Mouse (Mus musculus) hindbrain, embryonic 14.5 days (tissue): ENCODE results near the gene Lclat1. TPM values are rescaled to one million over a fixed set of nuclear protein-coding genes. Genes with fewer than 3 reads are reported as not detected.
"Not testable (repeated sequence)": the region's sequence is repeated elsewhere in the genome, so short reads cannot be mapped to it uniquely, and the experiment has no call there.

ENCODE experiments used
- ATAC-seq: fragments of 200-750 bp; cut with Nextera tagmentation; 2 replicates; pipeline ENCODE4 v1.8.0; 2017; ENCODE audit warnings: moderate number of reproducible peaks, mild to moderate bottlenecking, moderate TSS enrichment, moderate library complexity; ENCODE audit not compliant: low FRiP score
- DNase-seq: peaks from one replicate; pipeline ENCODE4 v3.0.0-alpha.2; 2015; ENCODE audit warnings: low spot score
- H3K27ac ChIP-seq: fragments of 300-500 bp; sonication (generic); 2 replicates; pipeline ENCODE4 v1.5.1; 2014; ENCODE audit warnings: mild to moderate bottlenecking, moderate library complexity
- H3K27me3 ChIP-seq: fragments of 300-500 bp; sonication (generic); 2 replicates; pipeline ENCODE4 v1.6.1; 2014; ENCODE audit warnings: mild to moderate bottlenecking, low read length, mixed read lengths; ENCODE audit not compliant: control insufficient read depth, insufficient read depth
- H3K36me3 ChIP-seq: fragments of 300-500 bp; sonication (generic); replicated peaks from 2 replicates; pipeline ENCODE4 v1.6.1; 2014; ENCODE audit not compliant: control insufficient read depth, insufficient read depth
- H3K4me1 ChIP-seq: fragments of 300-500 bp; sonication (generic); replicated peaks from 2 replicates; pipeline ENCODE4 v1.6.1; 2014; ENCODE audit warnings: antibody characterized with exemption, low read length, mixed read lengths; ENCODE audit not compliant: control insufficient read depth, insufficient read depth
- H3K4me2 ChIP-seq: fragments of 300-500 bp; sonication (generic); replicated peaks from 2 replicates; pipeline ENCODE4 v1.6.1; 2014; ENCODE audit warnings: mild to moderate bottlenecking, moderate library complexity
- H3K4me3 ChIP-seq: fragments of 300-500 bp; sonication (generic); replicated peaks from 2 replicates; pipeline ENCODE4 v1.5.1; 2014; ENCODE audit warnings: mild to moderate bottlenecking, low read length
- H3K9ac ChIP-seq: fragments of 300-500 bp; sonication (generic); 2 replicates; pipeline ENCODE4 v1.6.1; 2014
- H3K9me3 ChIP-seq: fragments of 300-500 bp; sonication (generic); 2 replicates; pipeline ENCODE4 v1.6.1; 2016; ENCODE audit warnings: low read length; ENCODE audit not compliant: control insufficient read depth
- WGBS: fragments of 180-500 bp; shearing (Covaris S2); extraction: QIAGEN DNeasy Blood & Tissue Kit; methylation state at CpG from one replicate; pipeline ENCODE4 v1.1.7; 2014; 5-methylcytosine and 5-hydroxymethylcytosine counted together
- polyA plus RNA-seq: library from polyadenylated mRNA; unstranded; fragments of >200 nt; fragmentation: Nextera tagmentation; extraction: Ambion mirVana; gene quantifications from 2 replicates; pipeline ENCODE4 v1.2.1, GENCODE M21; 2014

Gene Lclat1
- polyA plus RNA-seq, 1 experiment from 2014 or later: 21.2 TPM

DNA sequence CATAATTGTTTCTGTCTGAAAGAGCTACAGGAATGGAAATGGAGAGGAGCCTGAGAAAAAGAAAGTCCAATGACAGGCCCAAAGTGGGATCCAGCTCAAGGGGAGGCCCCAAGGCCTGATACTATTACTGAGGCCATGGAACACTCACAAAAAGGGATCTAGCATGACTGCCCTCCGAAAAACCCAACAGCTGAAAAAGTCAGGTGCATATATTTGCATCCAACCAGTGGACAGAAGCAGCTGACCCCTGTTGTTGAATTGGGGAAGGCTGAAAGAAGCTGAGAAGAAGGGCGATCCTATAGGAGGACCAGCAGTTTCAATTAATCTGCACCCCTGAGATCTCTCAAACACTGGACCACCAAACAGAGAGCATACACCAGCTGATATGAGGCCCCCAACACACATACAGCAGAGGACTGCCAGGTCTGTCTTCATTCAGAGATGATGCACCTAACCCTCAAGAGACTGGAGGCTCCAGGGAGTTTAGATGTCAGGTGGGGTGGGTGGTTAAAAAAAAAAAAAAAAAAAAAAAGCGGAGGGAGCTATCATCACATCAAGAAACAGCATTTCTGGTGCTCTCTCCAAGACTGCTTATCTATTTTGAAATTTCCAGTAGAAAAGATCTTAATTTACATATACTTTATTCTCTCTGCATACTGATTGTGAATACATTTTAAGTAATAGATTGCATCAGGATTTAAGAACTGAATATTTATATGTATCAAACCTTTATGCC, 45.2 kb downstream of the Lclat1 start:
- not testable (repeated sequence) for H3K36me3 ChIP-seq, H3K27me3 ChIP-seq, H3K27ac ChIP-seq, H3K4me3 ChIP-seq, DNase-seq, H3K9me3 ChIP-seq, H3K4me1 ChIP-seq, H3K4me2 ChIP-seq, H3K9ac ChIP-seq, ATAC-seq
- 90% methylated on average over 3 of the region's 3 CpGs for WGBS

DNA sequence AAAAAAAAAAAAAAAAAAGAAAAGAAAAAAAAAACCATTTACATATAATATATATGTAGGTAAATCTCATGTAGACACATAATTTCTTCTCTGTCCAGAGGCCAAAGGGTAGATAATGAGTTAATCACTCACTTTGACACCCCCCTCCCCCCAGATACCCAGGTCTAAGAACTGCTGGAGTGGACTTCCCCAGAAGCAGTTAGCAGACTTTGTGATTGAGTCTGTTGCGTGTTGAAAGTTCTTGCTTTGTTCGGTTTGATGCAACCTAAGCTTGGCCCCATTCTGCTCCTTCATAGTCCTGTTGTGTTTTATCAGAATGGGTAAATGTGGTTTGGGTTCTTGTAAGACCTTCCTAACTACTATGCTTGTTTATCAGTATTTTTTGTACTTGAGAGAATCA, 45.9 kb downstream of the Lclat1 start:
- Histone ChIP-seq H3K27me3 (no peaks in the 10 kb centered on the region), H3K4me3 (no peak overlapping the region), H3K9ac (no peak overlapping the region), H3K27ac (no peak overlapping the region), H3K9me3 (no peaks in the 10 kb centered on the region), H3K4me2 (no peak overlapping the region), H3K36me3 (no peaks in the 10 kb centered on the region), H3K4me1 (no peaks in the 10 kb centered on the region)
- ATAC-seq: no peak
- no peak for DNase-seq
- 89% methylated on average over 2 of the region's 2 CpGs for WGBS

DNA sequence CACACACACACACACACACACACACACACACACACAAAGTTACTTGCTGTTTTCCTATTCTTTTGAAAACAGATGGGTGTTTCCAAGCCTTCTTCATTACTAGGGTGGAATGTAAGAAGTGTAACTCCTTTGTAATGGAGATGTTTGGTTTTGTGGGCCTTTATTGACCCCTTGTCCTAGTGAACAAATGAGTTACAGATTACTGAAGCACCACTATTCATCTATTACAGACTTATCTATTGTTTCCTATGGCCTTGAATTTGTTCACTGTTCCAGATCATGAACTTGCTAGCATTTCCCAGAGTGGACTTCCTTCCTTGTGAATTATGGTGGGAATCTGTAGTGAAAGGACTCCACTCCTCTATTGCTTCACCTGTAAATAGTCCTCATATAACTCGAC, 48.8 kb downstream of the Lclat1 start:
- Histone ChIP-seq H3K36me3 (no peaks in the 10 kb centered on the region), H3K27me3 (no peaks in the 10 kb centered on the region), H3K4me2 (no peak overlapping the region), H3K9me3 (no peaks in the 10 kb centered on the region), H3K9ac (no peak overlapping the region), H3K27ac (no peak overlapping the region), H3K4me1 (no peaks in the 10 kb centered on the region), H3K4me3 (no peak overlapping the region)
- no peak for DNase-seq
- 57% methylated on average over 1 of the region's 1 CpGs for WGBS
- ATAC-seq: no peak

- Histone ChIP-seq H3K4me2 (no peak overlapping the region), H3K4me3 (no peak overlapping the region), H3K9ac (no peak overlapping the region), H3K36me3 (peaks cover 4% of the 10 kb centered on the region; the same call in 1 of the 2 replicates), H3K27ac (no peak overlapping the region), H3K9me3 (no peaks in the 10 kb centered on the region), H3K4me1 (no peaks in the 10 kb centered on the region), H3K27me3 (no peaks in the 10 kb centered on the region)
- DNase-seq (no peak), ATAC-seq (no peak)
- WGBS: 88% methylated on average over 6 of the region's 6 CpGs
Observed at GRCm38 (mm10) chr17:73161795-73162194, 54.0 kb downstream of the Lclat1 start.

DNA sequence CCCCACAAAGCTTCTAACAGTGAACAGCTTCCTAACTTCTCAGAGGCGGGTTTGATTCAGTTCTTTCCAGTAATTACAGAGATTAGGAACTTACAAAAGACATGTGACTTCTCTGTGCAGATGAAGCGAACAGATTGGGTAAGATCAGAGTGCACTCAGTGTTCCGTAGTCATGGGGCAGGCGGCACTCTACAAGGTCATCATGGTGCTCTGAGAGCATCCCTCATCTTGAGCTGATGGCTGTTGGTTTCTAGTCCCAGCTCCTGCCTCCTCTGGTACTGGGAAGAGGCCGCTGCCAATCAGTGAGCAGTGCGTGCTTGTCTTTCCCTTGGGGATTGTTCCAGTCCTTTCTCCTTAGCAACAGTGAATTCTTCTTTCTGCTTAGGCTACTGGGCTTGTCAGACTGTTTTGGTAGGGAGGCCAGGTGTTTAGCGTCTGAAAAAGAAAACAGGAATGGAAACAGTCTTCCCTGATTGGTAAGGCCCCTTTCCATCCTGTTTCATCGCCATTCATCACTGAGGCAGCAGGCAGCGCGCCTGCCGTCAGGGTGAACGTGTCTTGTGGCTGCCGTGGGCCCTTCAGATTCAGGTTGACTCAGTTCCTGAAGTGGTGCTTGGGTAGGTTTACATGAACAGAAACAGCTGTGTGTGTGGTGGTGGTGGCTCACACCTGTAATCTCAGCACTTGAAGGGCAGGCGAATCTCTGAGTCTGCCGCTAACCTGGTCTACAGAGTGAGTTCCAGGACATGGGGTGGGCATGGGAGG, 54.8 kb downstream of the Lclat1 start:
- H3K9ac ChIP-seq: no peak overlapping the region

DNA sequence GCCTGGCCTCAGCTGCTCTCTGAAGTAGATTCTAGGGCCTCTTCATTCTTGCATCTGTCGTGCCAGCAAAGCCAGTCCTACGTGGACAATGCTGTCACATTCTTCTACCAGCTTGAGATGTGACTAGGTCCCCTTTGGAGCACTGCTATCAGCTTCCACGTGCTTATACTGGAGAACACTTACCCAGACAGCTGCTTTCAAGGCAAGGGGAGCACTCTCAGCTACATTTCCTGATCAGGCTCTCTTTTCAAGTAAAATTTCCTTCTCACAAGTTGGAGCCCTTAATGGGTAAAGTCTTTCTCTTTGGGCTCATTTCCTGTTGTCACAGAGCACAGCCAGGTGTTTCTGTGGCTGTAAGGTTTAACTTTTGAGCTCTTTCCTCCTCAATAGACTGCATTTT, 55.8 kb downstream of the Lclat1 start:
- H3K36me3 ChIP-seq: peaks cover 4% of the 10 kb centered on the region; the same call in 1 of the 2 replicates
- H3K27ac ChIP-seq: no peak overlapping the region
- no peak overlapping the region for H3K4me3 ChIP-seq
- ATAC-seq (no peak), DNase-seq (no peak)
- no peaks in the 10 kb centered on the region for H3K4me1 ChIP-seq
- H3K27me3 ChIP-seq: no peaks in the 10 kb centered on the region
- no peak overlapping the region for H3K9ac ChIP-seq
- no peaks in the 10 kb centered on the region for H3K9me3 ChIP-seq
- 73% methylated on average over 3 of the region's 3 CpGs for WGBS
- no peak overlapping the region for H3K4me2 ChIP-seq

More for the DNA sequence above, 54.8 kb downstream of the Lclat1 start:
- ATAC-seq: no peak
- 83% methylated on average over 15 of the region's 15 CpGs for whole genome bisulfite sequencing
- Histone ChIP-seq H3K27ac (no peak overlapping the region), H3K4me1 (no peaks in the 10 kb centered on the region), H3K4me3 (no peak overlapping the region), H3K36me3 (peaks cover 4% of the 10 kb centered on the region; the same call in 1 of the 2 replicates), H3K9me3 (no peaks in the 10 kb centered on the region), H3K4me2 (no peak overlapping the region), H3K27me3 (no peaks in the 10 kb centered on the region)
- no peak for DNase-seq

DNA sequence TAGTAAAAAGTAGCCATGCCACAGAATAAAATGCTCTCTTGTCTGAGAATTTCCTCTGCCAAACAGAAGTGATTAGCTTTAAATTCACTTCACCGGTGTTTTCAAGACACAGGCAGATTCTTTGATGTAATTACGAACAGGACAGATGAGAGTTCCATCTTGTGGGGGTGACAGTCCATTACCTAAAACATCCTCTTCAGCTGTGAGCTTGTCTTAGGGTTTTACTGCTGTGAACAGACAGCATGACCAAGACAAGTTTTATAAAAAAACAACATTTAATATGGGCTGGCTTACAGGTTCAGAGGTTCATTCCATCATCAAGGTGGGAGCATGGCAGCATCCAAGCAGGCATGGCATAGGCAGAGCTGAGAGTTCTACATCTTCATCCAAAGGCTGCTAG, 56.3 kb downstream of the Lclat1 start:
- no peak overlapping the region for H3K9ac ChIP-seq
- DNase-seq: no peak
- peaks cover 4% of the 10 kb centered on the region; the same call in 1 of the 2 replicates for H3K36me3 ChIP-seq
- H3K4me3 ChIP-seq: no peak overlapping the region
- no peaks in the 10 kb centered on the region for H3K4me1 ChIP-seq
- H3K4me2 ChIP-seq: no peak overlapping the region
- H3K27ac ChIP-seq: no peak overlapping the region
- WGBS: 91% methylated on average over 2 of the region's 2 CpGs
- H3K9me3 ChIP-seq: no peaks in the 10 kb centered on the region
- no peaks in the 10 kb centered on the region for H3K27me3 ChIP-seq
- no peak for ATAC-seq

GRCm38 (mm10) chr17:73169461-73169860, 61.7 kb downstream of the Lclat1 start:
- H3K4me3 ChIP-seq: no peak overlapping the region
- H3K4me2 ChIP-seq: no peak overlapping the region
- H3K27ac ChIP-seq: no peak overlapping the region
- H3K27me3 ChIP-seq: no peaks in the 10 kb centered on the region
- H3K4me1 ChIP-seq: no peaks in the 10 kb centered on the region
- H3K36me3 ChIP-seq: peaks cover 18% of the 10 kb centered on the region
- no peak for ATAC-seq
- no peak overlapping the region for H3K9ac ChIP-seq
- no peaks in the 10 kb centered on the region for H3K9me3 ChIP-seq
- 91% methylated on average over 7 of the region's 7 CpGs for WGBS
- no peak for DNase-seq

GRCm38 (mm10) chr17:73170141-73170540, 62.4 kb downstream of the Lclat1 start:
- WGBS: 92% methylated on average over 5 of the region's 5 CpGs
- no peak overlapping the region for H3K4me3 ChIP-seq
- peaks cover 17% of the 10 kb centered on the region for H3K36me3 ChIP-seq
- no peaks in the 10 kb centered on the region for H3K27me3 ChIP-seq
- H3K4me2 ChIP-seq: no peak overlapping the region
- no peaks in the 10 kb centered on the region for H3K9me3 ChIP-seq
- H3K4me1 ChIP-seq: no peaks in the 10 kb centered on the region
- DNase-seq (no peak), ATAC-seq (no peak)
- no peak overlapping the region for H3K27ac ChIP-seq
- H3K9ac ChIP-seq: no peak overlapping the region
